Mouse (Mus musculus) stomach, embryonic 16.5 days (tissue): ENCODE data around the gene Calcoco1. TPM values are rescaled to one million over a fixed set of nuclear protein-coding genes. Genes with fewer than 3 reads are reported as not detected.
"Not testable (repeated sequence)": the region's sequence is repeated elsewhere in the genome, so short reads cannot be mapped to it uniquely, and the experiment has no call there.

ENCODE experiments used
- ATAC-seq: fragments of 200-750 bp; cut with Nextera tagmentation; 2 replicates; pipeline ENCODE4 v1.8.0; 2017; ENCODE audit warnings: moderate number of reproducible peaks, moderate TSS enrichment; ENCODE audit not compliant: insufficient read depth, low FRiP score
- H3K27ac ChIP-seq: fragments of 300-500 bp; sonication (generic); 2 replicates; pipeline ENCODE4 v1.5.1; 2014; ENCODE audit warnings: low read length
- H3K27me3 ChIP-seq: fragments of 300-500 bp; sonication (generic); 2 replicates; pipeline ENCODE4 v1.6.1; 2014; ENCODE audit warnings: low read length, control low read depth, mixed read lengths; ENCODE audit not compliant: control insufficient read depth, insufficient read depth
- H3K36me3 ChIP-seq: fragments of 300-500 bp; sonication (generic); 2 replicates; pipeline ENCODE4 v1.6.1; 2014; ENCODE audit warnings: low read length; ENCODE audit not compliant: control insufficient read depth, insufficient read depth
- H3K4me1 ChIP-seq: fragments of 300-500 bp; sonication (generic); 2 replicates; pipeline ENCODE4 v1.6.1; 2014; ENCODE audit warnings: low read length, control low read depth, mixed read lengths; ENCODE audit not compliant: control insufficient read depth, insufficient read depth
- H3K4me2 ChIP-seq: fragments of 300-500 bp; sonication (generic); 2 replicates; pipeline ENCODE4 v1.6.1; 2014; ENCODE audit warnings: low read depth, low read length, mixed read lengths
- H3K4me3 ChIP-seq: fragments of 300-500 bp; sonication (generic); replicated peaks from 2 replicates; pipeline ENCODE4 v1.5.1; 2014; ENCODE audit warnings: mild to moderate bottlenecking, low read length
- H3K9ac ChIP-seq: fragments of 300-500 bp; sonication (generic); 2 replicates; pipeline ENCODE4 v1.6.1; 2014; ENCODE audit warnings: low read length
- H3K9me3 ChIP-seq: fragments of 300-500 bp; sonication (generic); replicated peaks from 2 replicates; pipeline ENCODE4 v1.6.1; 2016; ENCODE audit warnings: low read length, control low read depth; ENCODE audit not compliant: control insufficient read depth
- WGBS: fragments of 180-500 bp; shearing (Covaris S2); extraction: QIAGEN DNeasy Blood & Tissue Kit; methylation state at CpG from one replicate; pipeline ENCODE4 v1.1.7; 2014; 5-methylcytosine and 5-hydroxymethylcytosine counted together
- microRNA counts: library from miRNA; unstranded; fragments of <30 nt; microRNA quantifications from one replicate; lab custom pipeline; 2016
- microRNA-seq: library from miRNA; unstranded; fragments of <30 nt; microRNA quantifications from one replicate; pipeline ENCODE4, GENCODE M21; 2016
- polyA plus RNA-seq: library from polyadenylated mRNA; unstranded; fragments of >200 nt; fragmentation: Nextera tagmentation; extraction: Ambion mirVana; gene quantifications from 2 replicates; pipeline ENCODE4 v1.2.1, GENCODE M21; 2015

Gene Calcoco1
- polyA plus RNA-seq, 1 experiment from 2014 or later: 37.7 TPM

DNA sequence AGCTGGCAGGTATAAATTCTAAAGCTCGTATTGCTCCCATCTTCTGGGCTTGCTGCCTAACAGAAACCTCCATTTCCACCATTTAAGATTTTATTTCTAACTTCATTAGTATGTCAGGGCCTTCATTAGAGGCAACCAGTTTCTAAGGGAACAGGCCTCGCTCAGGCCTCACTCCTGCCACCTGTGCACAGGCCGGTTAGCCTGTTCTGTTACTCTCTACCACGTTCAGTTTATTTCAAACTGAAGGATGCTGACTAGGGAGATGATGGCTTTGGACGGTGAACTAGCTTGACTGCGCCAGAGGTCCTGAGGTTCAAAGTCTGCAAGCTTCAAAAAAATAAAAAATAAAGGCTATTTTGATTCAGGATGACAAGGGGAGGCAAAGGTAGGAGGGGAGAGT, 51.7 kb downstream of the Calcoco1 start:
- H3K9me3 ChIP-seq: no peaks in the 10 kb centered on the region
- H3K4me3 ChIP-seq: peak overlapping the region; percentile 73
- peak overlapping the region; percentile 91 for H3K27ac ChIP-seq
- peak overlapping the region; percentile 73 for H3K4me2 ChIP-seq
- peaks cover 17% of the 10 kb centered on the region for H3K4me1 ChIP-seq
- WGBS: 9% methylated on average over 6 of the region's 6 CpGs
- peak overlapping the region; percentile 95 for H3K9ac ChIP-seq
- H3K27me3 ChIP-seq: no peaks in the 10 kb centered on the region
- no peak for ATAC-seq
- H3K36me3 ChIP-seq: no peaks in the 10 kb centered on the region

DNA sequence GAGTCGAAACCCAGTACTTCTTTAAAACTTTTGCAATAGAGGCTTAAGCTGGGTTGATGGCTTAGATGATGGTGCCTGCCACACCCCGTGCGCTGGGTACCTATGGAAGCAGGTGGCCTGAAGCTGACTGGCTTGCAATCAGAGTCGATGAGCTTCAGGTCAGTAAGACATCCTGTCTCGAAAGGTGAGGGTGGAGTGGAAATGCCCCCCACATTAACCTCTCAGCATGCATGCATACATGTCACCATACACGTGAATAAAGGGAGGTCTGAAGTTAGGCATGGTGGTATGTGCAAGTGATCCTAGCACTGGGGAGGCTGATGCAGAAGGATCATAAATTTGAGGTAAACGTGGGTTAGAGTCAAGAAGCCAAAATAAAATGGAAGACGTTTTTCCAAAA, 52.4 kb downstream of the Calcoco1 start:
- H3K27ac ChIP-seq: no peak overlapping the region
- peak overlapping the region; percentile 73; the same call in 1 of the 2 replicates for H3K4me2 ChIP-seq
- no peaks in the 10 kb centered on the region for H3K9me3 ChIP-seq
- peaks cover 17% of the 10 kb centered on the region for H3K4me1 ChIP-seq
- ATAC-seq: no peak
- no peaks in the 10 kb centered on the region for H3K27me3 ChIP-seq
- H3K4me3 ChIP-seq: peak overlapping the region; percentile 73; the same call in 1 of the 2 replicates
- WGBS: 81% methylated on average over 8 of the region's 8 CpGs
- peak overlapping the region; percentile 19; the same call in 1 of the 2 replicates for H3K9ac ChIP-seq
- H3K36me3 ChIP-seq: peaks cover under 1% of the 10 kb centered on the region; the same call in 1 of the 2 replicates

DNA sequence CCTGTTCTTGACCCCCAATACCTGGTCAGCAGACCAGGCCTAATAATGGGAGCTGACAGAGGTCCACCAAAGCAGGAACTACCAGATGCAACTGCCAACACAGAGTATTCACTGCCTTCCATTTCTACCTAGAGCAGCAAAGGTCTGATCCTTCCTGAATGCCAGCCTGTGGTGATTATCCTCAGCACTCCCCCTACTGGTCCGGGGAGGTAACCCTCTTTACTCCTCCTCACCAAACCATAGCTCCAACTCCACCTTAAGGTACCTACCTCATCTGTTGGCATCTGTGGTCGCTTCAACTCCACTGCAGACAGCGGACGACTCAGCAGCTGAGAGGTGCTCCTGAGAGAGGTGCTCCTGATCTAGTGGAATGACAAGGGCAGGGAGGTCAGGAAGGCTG, 56.5 kb downstream of the Calcoco1 start:
- Histone ChIP-seq H3K4me2 (no peak overlapping the region), H3K36me3 (peaks cover 15% of the 10 kb centered on the region; the same call in 1 of the 2 replicates), H3K9me3 (no peaks in the 10 kb centered on the region), H3K27me3 (no peaks in the 10 kb centered on the region), H3K4me3 (no peak overlapping the region), H3K9ac (no peak overlapping the region), H3K4me1 (peaks cover 9% of the 10 kb centered on the region; the same call in 1 of the 2 replicates), H3K27ac (no peak overlapping the region)
- no peak for ATAC-seq
- WGBS: 38% methylated on average over 4 of the region's 4 CpGs

- WGBS: 84% methylated on average over 8 of the region's 8 CpGs
Observed at GRCm38 (mm10) chr15:102663825-102664224, 58.2 kb downstream of the Calcoco1 start.

GRCm38 (mm10) chr15:102662601-102663000, 59.4 kb downstream of the Calcoco1 start:
- H3K36me3 ChIP-seq: peaks cover 20% of the 10 kb centered on the region; the same call in 1 of the 2 replicates
- ATAC-seq, H3K9ac ChIP-seq, H3K4me3 ChIP-seq, H3K9me3 ChIP-seq, H3K27ac ChIP-seq, H3K27me3 ChIP-seq, H3K4me2 ChIP-seq: not testable (repeated sequence)
- no CpG with 5 or more reads among the region's 2 CpGs for WGBS
- peaks cover 11% of the 10 kb centered on the region for H3K4me1 ChIP-seq

More at GRCm38 (mm10) chr15:102663825-102664224, 58.2 kb downstream of the Calcoco1 start:
- Histone ChIP-seq H3K36me3 (peaks cover 20% of the 10 kb centered on the region; the same call in 1 of the 2 replicates), H3K9ac (no peak overlapping the region), H3K9me3 (no peaks in the 10 kb centered on the region), H3K4me3 (no peak overlapping the region), H3K27me3 (no peaks in the 10 kb centered on the region), H3K4me1 (peaks cover 4% of the 10 kb centered on the region; the same call in 1 of the 2 replicates), H3K4me2 (no peak overlapping the region), H3K27ac (no peak overlapping the region)
- ATAC-seq: no peak

- H3K27ac ChIP-seq: peak overlapping the region; percentile 99
- ATAC-seq: peak; percentile 68
- H3K9ac ChIP-seq: peak overlapping the region; percentile 36; the same call in 1 of the 2 replicates
- WGBS: 27% methylated on average over 3 of the region's 3 CpGs
- H3K4me2 ChIP-seq: no peak overlapping the region
- H3K4me3 ChIP-seq: no peak overlapping the region
- 0 out of 2 replicates have a peak, but pooled peaks cover 8% of the 10 kb centered on the region for H3K36me3 ChIP-seq
- H3K9me3 ChIP-seq: no peaks in the 10 kb centered on the region
- H3K4me1 ChIP-seq: peaks cover 26% of the 10 kb centered on the region
- no peaks in the 10 kb centered on the region for H3K27me3 ChIP-seq
Observed at GRCm38 (mm10) chr15:102657926-102658381, 64.0 kb downstream of the Calcoco1 start.

MicroRNAs within 50 kb of the gene (microRNA counts, 519-probe panel; counts per million panel counts)
- microRNA mmu-miR-688 (lab: Ali Mortazavi, UCI): 314 counts per million, percentile 2 among the panel's probes with 10 or more counts

Small RNAs within 50 kb of the gene (microRNA-seq; reads per million reads assigned to microRNA genes)
- gene Mir688: 0.50 reads per million

Other genes starting within 250 kb of the Calcoco1 start
- gene Gm10337, start 218.5 kb downstream of the Calcoco1 start, polyA plus RNA-seq: not detected in 2 replicates
- gene Map3k12, start 205.1 kb downstream of the Calcoco1 start, polyA plus RNA-seq: 14.3 and 15.1 TPM in 2 replicates
- gene Tarbp2, start 204.0 kb downstream of the Calcoco1 start, polyA plus RNA-seq: 84.0 and 87.0 TPM in 2 replicates
- 2.0 and 3.6 TPM in 2 replicates for gene Npff, start 197.2 kb downstream of the Calcoco1 start, polyA plus RNA-seq
- gene Gm28047, start 97.1 kb downstream of the Calcoco1 start, polyA plus RNA-seq: not detected in 2 replicates
- gene Atf7, start 96.7 kb downstream of the Calcoco1 start, polyA plus RNA-seq: 40.6 and 40.8 TPM in 2 replicates
- gene Atp5g2, start 49.8 kb downstream of the Calcoco1 start, polyA plus RNA-seq: 53.3 and 54.2 TPM in 2 replicates
- not detected in 2 replicates for gene Hoxc13, start 198.9 kb upstream of the Calcoco1 start, polyA plus RNA-seq
- gene Hoxc12, start 214.6 kb upstream of the Calcoco1 start, polyA plus RNA-seq: not detected in 2 replicates
- not detected in 2 replicates for gene Hoxc11, start 232.2 kb upstream of the Calcoco1 start, polyA plus RNA-seq
- 0.06 TPM in 1 of 2 replicates, not detected in the other for gene Hoxc10, start 244.6 kb upstream of the Calcoco1 start, polyA plus RNA-seq
- 17.5 and 19.4 TPM in 2 replicates for gene Hoxc5, start 245.3 kb upstream of the Calcoco1 start, polyA plus RNA-seq